In the genomic region with DNA sequence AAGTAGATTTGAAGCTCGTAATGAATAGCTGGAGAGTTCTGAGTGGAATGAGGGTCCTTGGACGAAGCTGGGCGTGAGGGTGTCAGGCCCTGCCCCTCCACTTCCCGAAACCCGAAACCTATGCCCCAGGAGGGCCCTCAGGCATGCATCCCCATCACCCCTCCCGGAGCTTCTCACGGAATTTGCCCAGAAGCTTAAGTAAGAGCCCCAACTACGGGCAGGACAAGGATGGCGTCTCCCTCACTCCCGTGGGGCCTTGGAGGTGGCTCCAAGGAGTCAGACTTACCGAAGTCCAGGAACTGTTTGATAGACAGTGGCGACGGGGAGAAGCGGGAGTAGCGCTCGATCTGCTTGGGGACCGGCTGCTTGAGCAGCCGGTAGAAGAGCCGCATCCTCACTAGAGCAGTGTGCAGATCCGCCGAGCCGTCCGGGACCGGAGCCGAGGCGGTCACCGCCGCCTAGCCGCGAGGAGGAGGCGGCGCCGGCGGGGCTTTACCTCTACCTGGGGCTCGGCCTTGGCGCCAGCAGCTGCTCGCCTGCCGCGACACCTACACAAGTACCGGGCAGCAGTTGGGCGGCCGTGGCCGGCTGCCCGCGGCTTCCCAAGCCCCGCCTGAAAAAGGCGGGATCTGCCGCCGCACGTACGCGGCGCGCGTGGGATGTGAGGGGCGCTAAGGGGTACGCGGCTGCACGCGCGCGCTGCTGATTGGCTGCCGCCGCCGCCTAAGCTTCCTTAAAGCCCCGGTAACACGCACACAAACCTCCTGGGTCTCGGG, we compare ENCODE assay signal across 8 mouse cellular contexts. TPM values are rescaled to one million over a fixed set of nuclear protein-coding genes. Genes with fewer than 3 reads are reported as not detected.
A peak's percentile ranks its signal among the peaks of the same experiment; 100 is the strongest.
DNase-seq lines count a peak whose midpoint lies in the region; ATAC-seq and TF ChIP-seq lines count a peak whose summit lies in the region.

Gene Pdk3, minus strand, starts transcription at position 641 of the 776 bp plus-strand sequence.

- intact Hi-C loops in heart, postnatal 36 days (cut with DNase I) = loop anchor here (5.0 kb wide), 1 partner anchor 199 kb away; the partner anchor contains the start of gene Pola1

- H3K4me2 ChIP-seq in forebrain, embryonic 16.5 days (ENCODE audit: low read length) = peak within 1 kb of the TSS; percentile 56
- peak within 1 kb of the TSS; percentile 54 for H3K4me2 ChIP-seq in lung, embryonic 15.5 days

- H3K9me3 ChIP-seq in G1E (replicated peaks) = no peaks in the 10 kb centered on the region
- no peaks in the 10 kb centered on the region for H3K9me3 ChIP-seq in forebrain, embryonic 16.5 days (ENCODE audit: control insufficient read depth, low read length)
- H3K9me3 ChIP-seq in lung, embryonic 15.5 days = no peaks in the 10 kb centered on the region

- DNase-seq in G1E (ENCODE audit: low spot score) = peak; percentile 80
- peak; percentile 83 to 89 for DNase-seq in cerebellum, adult 18-20 months
- DNase-seq in heart, postnatal 36 days = peak; percentile 69 to 72
- peak; percentile 70 to 74 for DNase-seq in layer of hippocampus, adult 8-10 months (ENCODE audit: low spot score in 2 of 2)
- DNase-seq in ovary, adult 18-20 months (ENCODE audit: low spot score) = peak; percentile 79
- peak; percentile 83 for DNase-seq in thymus, postnatal 0 days (ENCODE audit: low spot score)

- peak within 1 kb of the TSS; percentile 75 for H3K27ac ChIP-seq in forebrain, embryonic 16.5 days (ENCODE audit: low read length)
- H3K27ac ChIP-seq in lung, embryonic 15.5 days = peak within 1 kb of the TSS; percentile 95

- H3K27me3 ChIP-seq in G1E (ENCODE audit: insufficient read depth, low read length) = no peaks in the 10 kb centered on the region
- H3K27me3 ChIP-seq in forebrain, embryonic 16.5 days (replicated peaks; ENCODE audit: control insufficient read depth, insufficient read depth, low read length) = no peaks in the 10 kb centered on the region
- no peaks in the 10 kb centered on the region for H3K27me3 ChIP-seq in lung, embryonic 15.5 days

- peaks cover 2% of the 10 kb centered on the region for H3K36me3 ChIP-seq in G1E (replicated peaks)
- H3K36me3 ChIP-seq in forebrain, embryonic 16.5 days (ENCODE audit: control insufficient read depth, insufficient read depth) = no peaks in the 10 kb centered on the region
- H3K36me3 ChIP-seq in lung, embryonic 15.5 days = no peaks in the 10 kb centered on the region

- TF ChIP-seq CTCF in G1E (IDR thresholded peaks at IDR 0.05; ENCODE audit: low read depth, low read length) = no peak

- peak; percentile 84 for ATAC-seq in G1E (ENCODE audit: extremely low read depth, insufficient number of reproducible peaks, low FRiP score, poor library complexity, severe bottlenecking)
- peak; percentile 99 for ATAC-seq in forebrain, embryonic 16.5 days
- peak; percentile 97 for ATAC-seq in lung, embryonic 15.5 days (ENCODE audit: borderline replicate concordance, extremely low read depth, low FRiP score, low TSS enrichment)

- peak within 1 kb of the TSS; percentile 69 for H3K9ac ChIP-seq in forebrain, embryonic 16.5 days (replicated peaks; ENCODE audit: low read depth, low read length)
- peak within 1 kb of the TSS; percentile 58 for H3K9ac ChIP-seq in lung, embryonic 15.5 days

- peak within 1 kb of the TSS; percentile 77 for H3K4me3 ChIP-seq in G1E (ENCODE audit: low read depth, low read length)
- H3K4me3 ChIP-seq in forebrain, embryonic 16.5 days (replicated peaks; ENCODE audit: low read length) = peak within 1 kb of the TSS; percentile 63
- peak within 1 kb of the TSS; percentile 61 for H3K4me3 ChIP-seq in lung, embryonic 15.5 days

- H3K4me1 ChIP-seq in G1E (ENCODE audit: insufficient read depth, low read depth, low read length) = peaks cover 6% of the 10 kb centered on the region
- peaks cover 4% of the 10 kb centered on the region for H3K4me1 ChIP-seq in forebrain, embryonic 16.5 days (replicated peaks; ENCODE audit: control insufficient read depth, insufficient read depth, low read length)
- H3K4me1 ChIP-seq in lung, embryonic 15.5 days = no peaks in the 10 kb centered on the region; the same call in 1 of the 2 replicates

- 19% methylated on average over 61 of the region's 68 CpGs for WGBS in forebrain, embryonic 16.5 days
- WGBS in lung, embryonic 15.5 days = 9% methylated on average over 67 of the region's 68 CpGs

RNA-seq across cellular contexts. Expression of gene Pdk3, which starts in this region (rescaled TPM):
- 106 and 137 TPM in 2 replicates for total RNA-seq in G1E (2014; fragmentation: Nextera tagmentation)
- 89.6 and 90.0 TPM in 2 replicates for total RNA-seq in G1E (2017)
- polyA plus RNA-seq in G1E (2012) = 22.8 and 24.3 TPM in 2 replicates
- polyA plus RNA-seq in forebrain, embryonic 16.5 days (2015; fragmentation: Nextera tagmentation; extraction: Ambion mirVana) = 28.7 and 34.2 TPM in 2 replicates
- 1 to 10 TPM; 3.0 to 3.2 TPM for total RNA-seq in heart, postnatal 36 days (2021)
- 10 to 100 TPM; 39.2 to 48.3 (median 42.8) TPM for total RNA-seq in layer of hippocampus, adult 8-10 months (2022)
- 65.2 and 69.5 TPM in 2 replicates for polyA plus RNA-seq in lung, embryonic 15.5 days (2015; fragmentation: Nextera tagmentation; extraction: Ambion mirVana)
- 56.2 and 56.3 TPM in 2 replicates for polyA plus RNA-seq in thymus, postnatal 0 days (2015; fragmentation: Nextera tagmentation; extraction: Ambion mirVana)

Comparison
In these comparisons a context has a peak if more than half of its experiments do, and no peak if none do; other contexts are left out.
1. Peak in every context shown above with its lines: DNase-seq, ATAC-seq, H3K4me3 ChIP-seq and H3K27ac ChIP-seq.
2. RNA of gene Pdk3 (total RNA-seq): 89.6 to 137 TPM in G1E and 39.2 to 48.3 TPM in layer of hippocampus, adult 8-10 months; 3.0 to 3.2 TPM in heart, postnatal 36 days; every median in the first group is over 4 times any median in the second.